Mouse (Mus musculus) CD4-positive naive resting alpha-beta T cell, adult 57 days (primary cell): ENCODE data around the gene Klra6. TPM values are rescaled to one million over a fixed set of nuclear protein-coding genes. Genes with fewer than 3 reads are reported as not detected.

ENCODE experiments used
- total RNA-seq: library from RNA; stranded (reverse); gene quantifications from one replicate; pipeline ENCODE4 v1.2.4, GENCODE M21; 2023

The Klra6 gene
- 2.5 TPM for total RNA-seq

GRCm38 (mm10) chr6:130026854-130027253 lies at the start of gene Klra6:
Klra6 (minus strand) TSS chr6:130026954.

GRCm38 (mm10) chr6:130067171-130067570 lies 40.4 kb upstream of the Klra6 start, which contains the start of gene Klra4:
Klra4 (minus strand) TSS chr6:130067271.

Other genes starting within 250 kb of the Klra6 start
- not detected for gene Gm156, start 242.7 kb downstream of the Klra6 start, total RNA-seq
- not detected for gene Gm17631, start 164.3 kb downstream of the Klra6 start, total RNA-seq
- not detected for gene Klra17, start 150.3 kb downstream of the Klra6 start, total RNA-seq
- gene Klra5, start 109.3 kb downstream of the Klra6 start, total RNA-seq, result 0.77 TPM
- 0.95 TPM for gene Klra4, start 40.3 kb upstream of the Klra6 start, total RNA-seq
- gene Klra8, start 102.9 kb upstream of the Klra6 start, total RNA-seq, result not detected
- not detected for gene Klra9, start 166.2 kb upstream of the Klra6 start, total RNA-seq
- gene Klra7, start 206.4 kb upstream of the Klra6 start, total RNA-seq, result 1.0 TPM